Mouse (Mus musculus) midbrain, postnatal 0 days (tissue): ENCODE data around the gene Ppara. TPM values are rescaled to one million over a fixed set of nuclear protein-coding genes. Genes with fewer than 3 reads are reported as not detected.

Experiments
- ATAC-seq: fragments of 200-750 bp; cut with Nextera tagmentation; 2 replicates; pipeline ENCODE4 v1.8.0; 2017; ENCODE audit warnings: moderate number of reproducible peaks, mild to moderate bottlenecking, moderate TSS enrichment, moderate library complexity; ENCODE audit not compliant: low FRiP score
- DNase-seq: peaks from one replicate; pipeline ENCODE4 v3.0.0-alpha.2; 2015; ENCODE audit warnings: low spot score
- H3K27ac ChIP-seq: fragments of 300-500 bp; sonication (generic); 2 replicates; pipeline ENCODE4 v1.5.1; 2014; ENCODE audit warnings: low read depth, mild to moderate bottlenecking, low read length, mixed read lengths
- H3K27me3 ChIP-seq: fragments of 300-500 bp; sonication (generic); 2 replicates; pipeline ENCODE4 v1.6.1; 2014; ENCODE audit warnings: low read length, control low read depth, mixed read lengths; ENCODE audit not compliant: insufficient read depth
- H3K36me3 ChIP-seq: fragments of 300-500 bp; sonication (generic); 2 replicates; pipeline ENCODE4 v1.6.1; 2014; ENCODE audit warnings: low read length, control low read depth, mixed read lengths; ENCODE audit not compliant: insufficient read depth
- H3K4me1 ChIP-seq: fragments of 300-500 bp; sonication (generic); 2 replicates; pipeline ENCODE4 v1.6.1; 2014; ENCODE audit warnings: mild to moderate bottlenecking, control low read depth, antibody characterized with exemption, low read length, mixed read lengths; ENCODE audit not compliant: insufficient read depth
- H3K4me2 ChIP-seq: fragments of 300-500 bp; sonication (generic); 2 replicates; pipeline ENCODE4 v1.6.1; 2014; ENCODE audit warnings: low read depth, mild to moderate bottlenecking, low read length, mixed read lengths; ENCODE audit not compliant: poor library complexity, severe bottlenecking
- H3K4me3 ChIP-seq: fragments of 300-500 bp; sonication (generic); 2 replicates; pipeline ENCODE4 v1.5.1; 2014; ENCODE audit warnings: low read depth, mild to moderate bottlenecking, low read length, moderate library complexity
- H3K9ac ChIP-seq: fragments of 300-500 bp; sonication (generic); replicated peaks from 2 replicates; pipeline ENCODE4 v1.6.1; 2014; ENCODE audit warnings: mild to moderate bottlenecking, low read length, moderate library complexity, mixed read lengths; ENCODE audit not compliant: poor library complexity, severe bottlenecking
- H3K9me3 ChIP-seq: fragments of 300-500 bp; sonication (generic); 2 replicates; pipeline ENCODE4 v1.6.1; 2016; ENCODE audit warnings: low read length, control low read depth
- CTCF ChIP-seq: IDR thresholded peaks from 2 replicates; pipeline ENCODE4 v1.5.1; 2016; ENCODE audit warnings: antibody characterized with exemption, mild to moderate bottlenecking
- WGBS: fragments of 180-500 bp; shearing (Covaris S2); extraction: QIAGEN DNeasy Blood & Tissue Kit; methylation state at CpG from one replicate; pipeline ENCODE4 v1.1.7; 2014; 5-methylcytosine and 5-hydroxymethylcytosine counted together
- polyA plus RNA-seq: library from polyadenylated mRNA; unstranded; fragments of >200 nt; fragmentation: Nextera tagmentation; extraction: Ambion mirVana; gene quantifications from 2 replicates; pipeline ENCODE4 v1.2.1, GENCODE M21; 2015
- total RNA-seq: library from RNA; depleted of rRNA; stranded (reverse); fragments of >200 nt; gene quantifications from 2 replicates; pipeline ENCODE4 v1.2.3, GENCODE M21; 2014

Ppara gene
- total and polyA plus RNA-seq, 2 experiments from 2014 or later, result 0.86 to 1.6 TPM

GRCm38 (mm10) chr15:85811535-85812277 is 76.9 kb downstream of the Ppara start, which contains the start of gene Cdpf1:
Gene Cdpf1, minus strand, starts transcription at chr15:85811697.
- no peak; the same call in none of the 2 replicates for TF ChIP-seq CTCF
- H3K9me3 ChIP-seq, result no peaks in the 10 kb centered on the region
- peak within 1 kb of the TSS; percentile 71 for H3K4me3 ChIP-seq
- H3K4me1 ChIP-seq, result peaks cover 6% of the 10 kb centered on the region; the same call in 1 of the 2 replicates
- H3K36me3 ChIP-seq, result no peaks in the 10 kb centered on the region
- peak; percentile 99 for DNase-seq
- H3K4me2 ChIP-seq, result peak within 1 kb of the TSS; percentile 58
- peak within 1 kb of the TSS; percentile 95 for H3K27ac ChIP-seq
- peak within 1 kb of the TSS; percentile 87 for H3K9ac ChIP-seq
- H3K27me3 ChIP-seq, result no peaks in the 10 kb centered on the region
- 3% methylated on average over 32 of the region's 36 CpGs for WGBS
- ATAC-seq, result peak; percentile 92

DNA sequence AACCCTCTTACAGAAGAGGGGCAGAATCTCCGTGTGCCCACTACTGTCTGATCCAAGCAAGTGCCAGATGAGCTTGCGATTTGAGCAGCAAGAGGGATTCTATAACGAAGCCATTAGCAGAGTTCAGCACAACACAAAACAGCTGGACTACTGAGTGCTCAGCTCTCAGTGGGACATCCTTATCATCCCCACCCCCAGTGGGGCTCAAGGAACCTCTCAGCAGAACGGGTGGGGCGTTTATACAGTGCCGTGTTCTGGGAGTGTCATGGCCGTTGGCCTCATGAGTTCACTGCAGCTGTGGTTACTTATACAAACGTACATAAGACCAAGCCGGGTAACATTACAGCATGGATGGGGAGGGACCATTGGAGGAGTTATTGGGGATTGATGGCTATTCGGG is 78.6 kb downstream of the Ppara start:
- peaks cover 3% of the 10 kb centered on the region; the same call in 1 of the 2 replicates for H3K9me3 ChIP-seq
- no peaks in the 10 kb centered on the region for H3K36me3 ChIP-seq
- no peak for ATAC-seq
- H3K4me2 ChIP-seq, result no peak overlapping the region
- 76% methylated on average over 10 of the region's 10 CpGs for WGBS
- H3K9ac ChIP-seq, result no peak overlapping the region
- H3K27ac ChIP-seq, result no peak overlapping the region
- H3K4me3 ChIP-seq, result no peak overlapping the region
- H3K4me1 ChIP-seq, result peaks cover 6% of the 10 kb centered on the region; the same call in 1 of the 2 replicates
- DNase-seq, result no peak
- no peaks in the 10 kb centered on the region for H3K27me3 ChIP-seq
- no peak for TF ChIP-seq CTCF

DNA sequence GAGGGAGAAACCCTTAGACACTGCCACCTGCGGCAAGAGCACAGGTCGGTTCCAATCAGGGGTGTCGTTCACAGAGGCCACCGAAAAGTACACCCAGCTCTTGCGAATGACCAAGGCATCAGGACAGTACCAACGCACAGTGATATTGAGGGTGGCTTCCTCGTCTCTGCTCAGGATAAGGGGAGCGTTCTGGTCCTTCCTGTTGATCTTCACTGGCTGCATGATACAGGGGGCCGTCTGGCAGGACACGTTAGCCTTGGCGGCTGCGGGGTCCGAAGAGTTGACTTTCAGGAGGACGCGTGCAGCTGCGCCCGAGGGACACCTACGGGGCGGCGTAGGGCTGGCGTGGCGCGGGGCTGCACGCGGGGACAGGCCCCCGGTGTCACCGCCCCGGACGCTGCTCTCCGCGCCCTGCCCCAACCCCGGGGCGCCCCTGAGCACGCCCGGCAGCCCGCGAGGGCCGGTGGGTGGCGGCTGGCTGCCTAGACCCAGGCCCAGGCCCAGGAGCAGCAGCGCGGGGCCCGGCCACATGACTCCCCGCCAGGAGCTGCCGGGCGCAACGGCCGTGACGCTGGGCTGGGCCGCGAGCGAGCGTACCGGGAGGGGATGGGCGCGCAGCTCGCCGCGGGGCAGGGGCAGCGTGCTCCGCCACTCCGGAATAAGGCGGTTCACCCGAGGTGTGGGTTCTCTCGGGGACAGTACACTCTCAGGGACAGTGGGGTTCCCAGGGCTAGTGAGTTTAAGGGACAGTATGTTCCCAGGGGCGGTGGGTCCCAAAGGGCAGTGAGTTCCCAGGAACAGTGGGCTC is 86.6 kb downstream of the Ppara start, which contains the start of gene Pkdrej:
TSS of gene Pkdrej (minus strand) at position 532 of the 808 bp plus-strand sequence.
- peak; percentile 73 for ATAC-seq
- Histone ChIP-seq H3K9me3 (peaks cover 7% of the 10 kb centered on the region), H3K27me3 (peaks cover 6% of the 10 kb centered on the region; the same call in 1 of the 2 replicates), H3K4me3 (peak within 1 kb of the TSS; percentile 40), H3K9ac (peak within 1 kb of the TSS; percentile 62), H3K36me3 (no peaks in the 10 kb centered on the region), H3K4me1 (peaks cover 6% of the 10 kb centered on the region; the same call in 1 of the 2 replicates), H3K4me2 (peak within 1 kb of the TSS; percentile 77), H3K27ac (no peak within 1 kb of the TSS)
- 2% methylated on average over 62 of the region's 65 CpGs for WGBS
- TF ChIP-seq CTCF, result no peak
- DNase-seq, result peak; percentile 9

DNA sequence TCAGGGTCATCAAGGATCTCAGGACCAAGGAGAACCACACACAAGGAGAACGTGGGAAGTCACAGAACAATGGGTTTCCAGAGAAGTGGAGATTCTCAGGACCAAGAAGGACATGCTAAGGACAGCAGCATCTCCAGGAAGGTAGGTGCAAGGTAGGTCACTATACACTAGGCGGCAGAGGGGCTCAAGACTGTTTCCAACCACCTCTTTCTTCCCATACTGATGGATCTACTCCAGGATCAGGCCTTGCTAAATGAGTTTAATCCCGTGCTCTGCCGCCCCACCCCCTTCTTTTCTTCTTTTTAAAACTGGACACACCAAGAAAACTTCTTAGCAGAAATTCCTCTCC is 87.2 kb downstream of the Ppara start:
- no peak overlapping the region for H3K27ac ChIP-seq
- no peaks in the 10 kb centered on the region for H3K36me3 ChIP-seq

GRCm38 (mm10) chr15:85826676-85827075 is 91.9 kb downstream of the Ppara start:
- TF ChIP-seq CTCF, result no peak
- ATAC-seq, result no peak
- H3K4me3 ChIP-seq, result no peak overlapping the region
- H3K27ac ChIP-seq, result no peak overlapping the region
- H3K36me3 ChIP-seq, result no peaks in the 10 kb centered on the region
- WGBS, result 78% methylated on average over 5 of the region's 5 CpGs
- H3K4me1 ChIP-seq, result 0 out of 2 replicates have a peak, but pooled peaks cover 3% of the 10 kb centered on the region
- DNase-seq, result no peak
- no peaks in the 10 kb centered on the region for H3K27me3 ChIP-seq
- no peak overlapping the region for H3K9ac ChIP-seq
- no peaks in the 10 kb centered on the region for H3K9me3 ChIP-seq
- no peak overlapping the region for H3K4me2 ChIP-seq

More for the DNA sequence above, 87.2 kb downstream of the Ppara start:
- 8% methylated on average over 4 of the region's 4 CpGs for WGBS
- ATAC-seq, result peak; percentile 34; the same call in 1 of the 2 replicates
- Histone ChIP-seq H3K4me1 (peaks cover 6% of the 10 kb centered on the region; the same call in 1 of the 2 replicates), H3K4me2 (peak overlapping the region; percentile 77), H3K9me3 (peaks cover 7% of the 10 kb centered on the region), H3K9ac (peak overlapping the region; percentile 62), H3K4me3 (peak overlapping the region; percentile 40), H3K27me3 (peaks cover 6% of the 10 kb centered on the region; the same call in 1 of the 2 replicates)
- TF ChIP-seq CTCF, result peak; percentile 32
- peak; percentile 26 for DNase-seq
